Mouse (Mus musculus) lung, embryonic 14.5 days (tissue): ENCODE results near the gene Kpnb1. TPM values are rescaled to one million over a fixed set of nuclear protein-coding genes. Genes with fewer than 3 reads are reported as not detected.

Experiments
- ATAC-seq: fragments of 200-750 bp; cut with Nextera tagmentation; 2 replicates; pipeline ENCODE4 v1.8.0; 2017; ENCODE audit warnings: mild to moderate bottlenecking, moderate TSS enrichment, moderate library complexity; ENCODE audit not compliant: insufficient read depth
- DNase-seq: peaks from one replicate; pipeline ENCODE4 v3.0.0-alpha.2; 2015
- H3K27ac ChIP-seq: fragments of 300-500 bp; sonication (generic); 2 replicates; pipeline ENCODE4 v1.5.1; 2014; ENCODE audit warnings: low read depth, mild to moderate bottlenecking, moderate library complexity
- H3K27me3 ChIP-seq: fragments of 300-500 bp; sonication (generic); 2 replicates; pipeline ENCODE4 v1.6.1; 2014; ENCODE audit warnings: low read length, control low read depth; ENCODE audit not compliant: insufficient read depth
- H3K36me3 ChIP-seq: fragments of 300-500 bp; sonication (generic); 2 replicates; pipeline ENCODE4 v1.6.1; 2014; ENCODE audit warnings: control low read depth; ENCODE audit not compliant: insufficient read depth
- H3K4me1 ChIP-seq: fragments of 300-500 bp; sonication (generic); 2 replicates; pipeline ENCODE4 v1.6.1; 2014; ENCODE audit warnings: antibody characterized with exemption, control low read depth; ENCODE audit not compliant: insufficient read depth
- H3K4me2 ChIP-seq: fragments of 300-500 bp; sonication (generic); 2 replicates; pipeline ENCODE4 v1.6.1; 2014; ENCODE audit warnings: mild to moderate bottlenecking
- H3K4me3 ChIP-seq: fragments of 300-500 bp; sonication (generic); 2 replicates; pipeline ENCODE4 v1.5.1; 2014; ENCODE audit warnings: low read depth, low read length
- H3K9ac ChIP-seq: fragments of 300-500 bp; sonication (generic); 2 replicates; pipeline ENCODE4 v1.6.1; 2014
- H3K9me3 ChIP-seq: fragments of 300-500 bp; sonication (generic); 2 replicates; pipeline ENCODE4 v1.6.1; 2016; ENCODE audit warnings: low read depth, low read length, control low read depth
- CTCF ChIP-seq: IDR thresholded peaks from 2 replicates; pipeline ENCODE4 v1.5.1; 2016; ENCODE audit warnings: antibody characterized with exemption, low read depth
- WGBS: fragments of 180-500 bp; shearing (Covaris S2); extraction: QIAGEN DNeasy Blood & Tissue Kit; methylation state at CpG from one replicate; pipeline ENCODE4 v1.1.7; 2014; 5-methylcytosine and 5-hydroxymethylcytosine counted together
- microRNA-seq: library from miRNA; unstranded; fragments of <30 nt; microRNA quantifications from one replicate; pipeline ENCODE4, GENCODE M21; 2016; ENCODE audit warnings: borderline number of aligned reads
- polyA plus RNA-seq: library from polyadenylated mRNA; unstranded; fragments of >200 nt; fragmentation: Nextera tagmentation; extraction: Ambion mirVana; gene quantifications from 2 replicates; pipeline ENCODE4 v1.2.1, GENCODE M21; 2014

Kpnb1 gene
- polyA plus RNA-seq, 1 experiment from 2014 or later = 83.4 TPM

- Histone ChIP-seq H3K4me3 (no peak overlapping the region), H3K27me3 (peaks cover 52% of the 10 kb centered on the region), H3K4me2 (no peak overlapping the region), H3K27ac (no peak overlapping the region), H3K36me3 (no peaks in the 10 kb centered on the region), H3K9ac (no peak overlapping the region), H3K4me1 (peaks cover 6% of the 10 kb centered on the region; the same call in 1 of the 2 replicates), H3K9me3 (no peaks in the 10 kb centered on the region)
- no peak for TF ChIP-seq CTCF
- DNase-seq = no peak
- ATAC-seq = no peak
- 78% methylated on average over 9 of the region's 9 CpGs for WGBS
Measured at GRCm38 (mm10) chr11:97112519-97113125, 75.1 kb downstream of the Kpnb1 start.

Small RNAs within 50 kb of the gene (microRNA-seq; reads per million reads assigned to microRNA genes)
- gene Mir7235 = not detected

Other genes starting within 250 kb of the Kpnb1 start
- gene Pnpo, start 243.9 kb downstream of the Kpnb1 start, polyA plus RNA-seq = 18.4 and 19.5 TPM in 2 replicates
- 22.3 and 23.7 TPM in 2 replicates for gene Sp2, start 204.9 kb downstream of the Kpnb1 start, polyA plus RNA-seq
- gene Sp6, start 174.5 kb downstream of the Kpnb1 start, polyA plus RNA-seq = 0.22 and 0.43 TPM in 2 replicates
- gene Scrn2, start 157.9 kb downstream of the Kpnb1 start, polyA plus RNA-seq = 24.5 and 30.2 TPM in 2 replicates
- 1.1 and 1.5 TPM in 2 replicates for gene Lrrc46, start 146.5 kb downstream of the Kpnb1 start, polyA plus RNA-seq
- gene Mrpl10, start 146.3 kb downstream of the Kpnb1 start, polyA plus RNA-seq = 84.5 and 85.5 TPM in 2 replicates
- gene Osbpl7, start 137.3 kb downstream of the Kpnb1 start, polyA plus RNA-seq = 6.3 and 12.8 TPM in 2 replicates
- not detected in 2 replicates for gene Tbx21, start 72.5 kb downstream of the Kpnb1 start, polyA plus RNA-seq
- 9.4 and 10.8 TPM in 2 replicates for gene Tbkbp1, start 36.4 kb downstream of the Kpnb1 start, polyA plus RNA-seq
- 70.7 and 76.2 TPM in 2 replicates for gene Npepps, start 92.8 kb upstream of the Kpnb1 start, polyA plus RNA-seq
- 46.0 and 48.1 TPM in 2 replicates for gene Mrpl45, start 127.8 kb upstream of the Kpnb1 start, polyA plus RNA-seq
- gene Gpr179, start 164.2 kb upstream of the Kpnb1 start, polyA plus RNA-seq = 0.08 and 0.09 TPM in 2 replicates
- gene Socs7, start 174.7 kb upstream of the Kpnb1 start, polyA plus RNA-seq = 1.9 and 2.7 TPM in 2 replicates
- 7.0 and 7.9 TPM in 2 replicates for gene Arhgap23, start 227.7 kb upstream of the Kpnb1 start, polyA plus RNA-seq